Comparison of ENCODE assay signal across 1 mouse cellular context in genomic region chr19:3687676-3688171, GRCm38 (mm10).
TF ChIP-seq lines count a peak whose summit lies in the region.

No protein-coding gene starts in this region.

TF ChIP-seq in MEL, 35 proteins besides CTCF, POLR2A, EP300 and RAD21:
- TF ChIP-seq RCOR1 (IDR thresholded peaks at IDR 0.05; ENCODE audit: low read depth, low read length) (no peak), ZC3H11A (IDR thresholded peaks at IDR 0.05; ENCODE audit: low read depth, low read length) (no peak), MYB (IDR thresholded peaks at IDR 0.05; ENCODE audit: low read depth, low read length) (no peak), ELF1 (IDR thresholded peaks at IDR 0.05; ENCODE audit: low read depth, low read length) (no peak), ZMIZ1 (IDR thresholded peaks at IDR 0.05; ENCODE audit: low read depth, low read length) (no peak), KAT2A (conservative IDR thresholded peaks at IDR 0.05; ENCODE audit: low read depth, low read length) (no peak)
